Mouse (Mus musculus): ENCODE results near the gene Pex19. TPM values are rescaled to one million over a fixed set of nuclear protein-coding genes. Genes with fewer than 3 reads are reported as not detected.

Pex19 gene
- polyA plus RNA-seq, 1 experiment from 2014 or later = 128 TPM

DNA sequence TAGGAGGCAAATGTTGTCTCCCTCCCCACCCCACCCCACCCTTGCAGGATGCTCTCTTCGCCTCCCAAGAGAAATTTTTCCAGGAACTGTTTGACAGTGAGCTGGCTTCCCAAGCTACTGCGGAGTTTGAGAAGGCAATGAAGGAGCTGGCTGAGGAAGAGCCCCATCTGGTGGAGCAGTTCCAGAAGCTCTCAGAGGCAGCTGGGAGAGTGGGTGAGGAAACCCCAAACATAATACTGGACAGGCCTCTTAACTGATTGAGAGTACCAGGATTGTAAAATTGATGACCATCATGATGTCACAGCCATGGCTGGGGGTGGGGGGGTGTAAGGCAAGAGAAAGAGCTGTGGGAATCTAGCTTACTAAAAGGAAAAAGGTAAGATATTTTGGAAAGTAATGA, 2.6 kb downstream of the Pex19 start:
- H3K4me2 ChIP-seq (ENCODE audit: low read depth, low read length) = no peak overlapping the region
- no peaks in the 10 kb centered on the region for H3K9me3 ChIP-seq (ENCODE audit: control insufficient read depth, low read length)
- no peak for ATAC-seq (ENCODE audit: low read depth)
- no peak overlapping the region for H3K27ac ChIP-seq (ENCODE audit: low read length)
- WGBS = 47% methylated on average over 2 of the region's 2 CpGs
- H3K9ac ChIP-seq (ENCODE audit: low read length) = no peak overlapping the region
- H3K27me3 ChIP-seq (ENCODE audit: control insufficient read depth, insufficient read depth, low read depth, low read length) = no peaks in the 10 kb centered on the region
- peaks cover 38% of the 10 kb centered on the region for H3K36me3 ChIP-seq (ENCODE audit: control insufficient read depth, insufficient read depth, low read length)
- H3K4me1 ChIP-seq (replicated peaks; ENCODE audit: control insufficient read depth, insufficient read depth, low read length) = peaks cover 7% of the 10 kb centered on the region
- H3K4me3 ChIP-seq (ENCODE audit: low read length) = no peak overlapping the region

GRCm38 (mm10) chr1:172129780-172130179, 3.2 kb downstream of the Pex19 start:
- no peak overlapping the region for H3K9ac ChIP-seq (ENCODE audit: low read length)
- no peaks in the 10 kb centered on the region for H3K9me3 ChIP-seq (ENCODE audit: control insufficient read depth, low read length)
- H3K36me3 ChIP-seq (ENCODE audit: control insufficient read depth, insufficient read depth, low read length) = peaks cover 40% of the 10 kb centered on the region
- no peak overlapping the region for H3K4me3 ChIP-seq (ENCODE audit: low read length)
- no peak overlapping the region for H3K27ac ChIP-seq (ENCODE audit: low read length)
- WGBS = 85% methylated on average over 5 of the region's 5 CpGs
- no peak for ATAC-seq (ENCODE audit: low read depth)
- no peak overlapping the region for H3K4me2 ChIP-seq (ENCODE audit: low read depth, low read length)
- H3K4me1 ChIP-seq (replicated peaks; ENCODE audit: control insufficient read depth, insufficient read depth, low read length) = peaks cover 7% of the 10 kb centered on the region
- H3K27me3 ChIP-seq (ENCODE audit: control insufficient read depth, insufficient read depth, low read depth, low read length) = no peaks in the 10 kb centered on the region

GRCm38 (mm10) chr1:172132319-172132718, 5.8 kb downstream of the Pex19 start:
- Histone ChIP-seq H3K4me2 (ENCODE audit: low read depth, low read length) (no peak overlapping the region), H3K4me3 (ENCODE audit: low read length) (no peak overlapping the region), H3K9me3 (ENCODE audit: control insufficient read depth, low read length) (no peaks in the 10 kb centered on the region), H3K27me3 (ENCODE audit: control insufficient read depth, insufficient read depth, low read depth, low read length) (no peaks in the 10 kb centered on the region), H3K27ac (ENCODE audit: low read length) (no peak overlapping the region), H3K9ac (ENCODE audit: low read length) (no peak overlapping the region), H3K36me3 (ENCODE audit: control insufficient read depth, insufficient read depth, low read length) (peaks cover 43% of the 10 kb centered on the region), H3K4me1 (replicated peaks; ENCODE audit: control insufficient read depth, insufficient read depth, low read length) (peaks cover 7% of the 10 kb centered on the region)
- no peak for ATAC-seq (ENCODE audit: low read depth)
- WGBS = 81% methylated on average over 7 of the region's 7 CpGs

DNA sequence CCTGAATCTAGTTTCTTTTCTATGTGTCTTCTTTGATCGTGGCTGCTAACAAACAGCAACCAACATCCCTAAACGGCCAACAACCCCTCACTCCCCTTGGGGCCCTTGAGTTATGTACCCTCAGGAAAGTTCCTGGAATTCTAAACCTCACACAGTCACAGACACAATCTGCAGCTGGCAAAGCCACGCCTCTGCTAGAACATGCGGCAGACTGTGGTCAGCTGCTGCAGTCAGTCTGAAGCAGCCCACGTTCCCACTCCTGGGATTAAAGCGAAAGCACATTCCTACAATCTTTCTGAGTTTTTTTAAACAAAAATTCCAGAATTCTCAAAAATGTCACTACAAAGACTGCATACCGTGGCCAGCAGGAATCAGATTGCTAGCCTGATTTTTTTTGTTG, 7.0 kb downstream of the Pex19 start:
- Histone ChIP-seq H3K4me2 (ENCODE audit: low read depth, low read length) (no peak overlapping the region), H3K36me3 (ENCODE audit: control insufficient read depth, insufficient read depth, low read length) (peaks cover 43% of the 10 kb centered on the region), H3K4me3 (ENCODE audit: low read length) (no peak overlapping the region), H3K4me1 (replicated peaks; ENCODE audit: control insufficient read depth, insufficient read depth, low read length) (no peaks in the 10 kb centered on the region), H3K9me3 (ENCODE audit: control insufficient read depth, low read length) (no peaks in the 10 kb centered on the region), H3K9ac (ENCODE audit: low read length) (no peak overlapping the region), H3K27ac (ENCODE audit: low read length) (no peak overlapping the region), H3K27me3 (ENCODE audit: control insufficient read depth, insufficient read depth, low read depth, low read length) (no peaks in the 10 kb centered on the region)
- ATAC-seq (ENCODE audit: low read depth) = no peak
- 74% methylated on average over 7 of the region's 7 CpGs for WGBS

- Histone ChIP-seq H3K9me3 (ENCODE audit: control insufficient read depth, low read length) (no peaks in the 10 kb centered on the region), H3K36me3 (ENCODE audit: control insufficient read depth, insufficient read depth, low read length) (peaks cover 43% of the 10 kb centered on the region), H3K27me3 (ENCODE audit: control insufficient read depth, insufficient read depth, low read depth, low read length) (no peaks in the 10 kb centered on the region), H3K4me3 (ENCODE audit: low read length) (no peak overlapping the region), H3K9ac (ENCODE audit: low read length) (no peak overlapping the region), H3K27ac (ENCODE audit: low read length) (no peak overlapping the region), H3K4me2 (ENCODE audit: low read depth, low read length) (no peak overlapping the region), H3K4me1 (replicated peaks; ENCODE audit: control insufficient read depth, insufficient read depth, low read length) (no peaks in the 10 kb centered on the region)
- WGBS = 74% methylated on average over 4 of the region's 4 CpGs
- no peak for ATAC-seq (ENCODE audit: low read depth)
Observed at GRCm38 (mm10) chr1:172134072-172134471, 7.5 kb downstream of the Pex19 start.

- WGBS = 72% methylated on average over 2 of the region's 2 CpGs
- H3K4me3 ChIP-seq (ENCODE audit: low read length) = no peak overlapping the region
- no peak overlapping the region for H3K4me2 ChIP-seq (ENCODE audit: low read depth, low read length)
- no peaks in the 10 kb centered on the region for H3K9me3 ChIP-seq (ENCODE audit: control insufficient read depth, low read length)
- no peak overlapping the region for H3K9ac ChIP-seq (ENCODE audit: low read length)
- H3K36me3 ChIP-seq (ENCODE audit: control insufficient read depth, insufficient read depth, low read length) = peaks cover 1% of the 10 kb centered on the region; the same call in 1 of the 2 replicates
- H3K27me3 ChIP-seq (ENCODE audit: control insufficient read depth, insufficient read depth, low read depth, low read length) = no peaks in the 10 kb centered on the region
- no peak overlapping the region for H3K27ac ChIP-seq (ENCODE audit: low read length)
- no peaks in the 10 kb centered on the region for H3K4me1 ChIP-seq (replicated peaks; ENCODE audit: control insufficient read depth, insufficient read depth, low read length)
- ATAC-seq (ENCODE audit: low read depth) = no peak
Observed at GRCm38 (mm10) chr1:172140160-172140559, 13.6 kb downstream of the Pex19 start.

GRCm38 (mm10) chr1:172140825-172141224, 14.3 kb downstream of the Pex19 start:
- no peak for ATAC-seq (ENCODE audit: low read depth)

GRCm38 (mm10) chr1:172141529-172141928, 15.0 kb downstream of the Pex19 start:
- H3K9me3 ChIP-seq (ENCODE audit: control insufficient read depth, low read length) = no peaks in the 10 kb centered on the region
- WGBS = 64% methylated on average over 3 of the region's 3 CpGs
- ATAC-seq (ENCODE audit: low read depth) = no peak

More at GRCm38 (mm10) chr1:172140825-172141224, 14.3 kb downstream of the Pex19 start:
- no peak overlapping the region for H3K4me2 ChIP-seq (ENCODE audit: low read depth, low read length)
- H3K4me3 ChIP-seq (ENCODE audit: low read length) = no peak overlapping the region
- H3K36me3 ChIP-seq (ENCODE audit: control insufficient read depth, insufficient read depth, low read length) = no peaks in the 10 kb centered on the region; the same call in 1 of the 2 replicates
- H3K27ac ChIP-seq (ENCODE audit: low read length) = no peak overlapping the region
- no peaks in the 10 kb centered on the region for H3K4me1 ChIP-seq (replicated peaks; ENCODE audit: control insufficient read depth, insufficient read depth, low read length)
- no peak overlapping the region for H3K9ac ChIP-seq (ENCODE audit: low read length)
- H3K27me3 ChIP-seq (ENCODE audit: control insufficient read depth, insufficient read depth, low read depth, low read length) = no peaks in the 10 kb centered on the region
- H3K9me3 ChIP-seq (ENCODE audit: control insufficient read depth, low read length) = no peaks in the 10 kb centered on the region
- WGBS = 63% methylated on average over 1 of the region's 1 CpGs

GRCm38 (mm10) chr1:172143570-172143969, 17.0 kb downstream of the Pex19 start:
- no peak for ATAC-seq (ENCODE audit: low read depth)
- Histone ChIP-seq H3K36me3 (ENCODE audit: control insufficient read depth, insufficient read depth, low read length) (no peaks in the 10 kb centered on the region), H3K4me1 (replicated peaks; ENCODE audit: control insufficient read depth, insufficient read depth, low read length) (peaks cover 6% of the 10 kb centered on the region; the same call in 1 of the 2 replicates), H3K4me2 (ENCODE audit: low read depth, low read length) (no peak overlapping the region), H3K4me3 (ENCODE audit: low read length) (no peak overlapping the region), H3K27me3 (ENCODE audit: control insufficient read depth, insufficient read depth, low read depth, low read length) (no peaks in the 10 kb centered on the region), H3K9me3 (ENCODE audit: control insufficient read depth, low read length) (no peaks in the 10 kb centered on the region), H3K27ac (ENCODE audit: low read length) (no peak overlapping the region), H3K9ac (ENCODE audit: low read length) (no peak overlapping the region)
- WGBS = 15% methylated on average over 1 of the region's 1 CpGs

More at GRCm38 (mm10) chr1:172141529-172141928, 15.0 kb downstream of the Pex19 start:
- Histone ChIP-seq H3K4me2 (ENCODE audit: low read depth, low read length) (no peak overlapping the region), H3K36me3 (ENCODE audit: control insufficient read depth, insufficient read depth, low read length) (no peaks in the 10 kb centered on the region), H3K4me3 (ENCODE audit: low read length) (no peak overlapping the region), H3K4me1 (replicated peaks; ENCODE audit: control insufficient read depth, insufficient read depth, low read length) (no peaks in the 10 kb centered on the region), H3K27ac (ENCODE audit: low read length) (no peak overlapping the region), H3K9ac (ENCODE audit: low read length) (no peak overlapping the region), H3K27me3 (ENCODE audit: control insufficient read depth, insufficient read depth, low read depth, low read length) (no peaks in the 10 kb centered on the region)

- peak; percentile 99 for ATAC-seq (ENCODE audit: low read depth)
- peaks cover 14% of the 10 kb centered on the region for H3K36me3 ChIP-seq (ENCODE audit: control insufficient read depth, insufficient read depth, low read length)
- peaks cover 16% of the 10 kb centered on the region for H3K4me1 ChIP-seq (replicated peaks; ENCODE audit: control insufficient read depth, insufficient read depth, low read length)
- no peaks in the 10 kb centered on the region for H3K27me3 ChIP-seq (ENCODE audit: control insufficient read depth, insufficient read depth, low read depth, low read length)
- H3K27ac ChIP-seq (ENCODE audit: low read length) = peak within 1 kb of the TSS; percentile 95
- no peaks in the 10 kb centered on the region for H3K9me3 ChIP-seq (ENCODE audit: control insufficient read depth, low read length)
- peak within 1 kb of the TSS; percentile 100 for H3K9ac ChIP-seq (ENCODE audit: low read length)
- peak within 1 kb of the TSS; percentile 76 for H3K4me2 ChIP-seq (ENCODE audit: low read depth, low read length)
- H3K4me3 ChIP-seq (ENCODE audit: low read length) = peak within 1 kb of the TSS; percentile 94
- under 1% methylated on average over 40 of the region's 42 CpGs for WGBS
Observed at GRCm38 (mm10) chr1:172147835-172148278, 21.3 kb downstream of the Pex19 start, which contains the start of gene Dcaf8. TSS of gene Dcaf8 (plus strand) at chr1:172148084.

Measured in lung, embryonic 16.5 days (tissue).